Mouse (Mus musculus) liver, postnatal 0 days (tissue): ENCODE results near the gene Bcorl1. TPM values are rescaled to one million over a fixed set of nuclear protein-coding genes. Genes with fewer than 3 reads are reported as not detected.

Experiments used
- ATAC-seq: fragments of 200-750 bp; cut with Nextera tagmentation; 2 replicates; pipeline ENCODE4 v1.8.0; 2017; ENCODE audit warnings: mild to moderate bottlenecking, moderate library complexity
- DNase-seq: peaks from one replicate; pipeline ENCODE4 v3.0.0-alpha.2; 2016
- H3K27ac ChIP-seq: fragments of 300-500 bp; sonication (generic); 2 replicates; pipeline ENCODE4 v1.5.1; 2014; ENCODE audit warnings: antibody characterized with exemption, moderate library complexity, mild to moderate bottlenecking, low read depth
- H3K27me3 ChIP-seq: fragments of 300-500 bp; sonication (generic); 2 replicates; pipeline ENCODE4 v1.6.1; 2014; ENCODE audit warnings: low read length, control low read depth, mixed read lengths; ENCODE audit not compliant: insufficient read depth
- H3K36me3 ChIP-seq: fragments of 300-500 bp; sonication (generic); replicated peaks from 2 replicates; pipeline ENCODE4 v1.6.1; 2014; ENCODE audit warnings: mild to moderate bottlenecking, control low read depth, low read length, moderate library complexity, mixed read lengths; ENCODE audit not compliant: insufficient read depth
- H3K4me1 ChIP-seq: fragments of 300-500 bp; sonication (generic); 2 replicates; pipeline ENCODE4 v1.6.1; 2014; ENCODE audit warnings: antibody characterized with exemption, mild to moderate bottlenecking, control low read depth; ENCODE audit not compliant: insufficient read depth
- H3K4me2 ChIP-seq: fragments of 300-500 bp; sonication (generic); 2 replicates; pipeline ENCODE4 v1.6.1; 2014; ENCODE audit warnings: low read depth, mild to moderate bottlenecking, low read length, moderate library complexity, mixed read lengths
- H3K4me3 ChIP-seq: fragments of 300-500 bp; sonication (generic); 2 replicates; pipeline ENCODE4 v1.5.1; 2014; ENCODE audit warnings: low read depth, low read length
- H3K9ac ChIP-seq: fragments of 300-500 bp; sonication (generic); replicated peaks from 2 replicates; pipeline ENCODE4 v1.6.1; 2014; ENCODE audit warnings: mild to moderate bottlenecking, moderate library complexity
- H3K9me3 ChIP-seq: fragments of 300-500 bp; sonication (generic); 2 replicates; pipeline ENCODE4 v1.6.1; 2016; ENCODE audit warnings: mild to moderate bottlenecking, control low read depth, low read length, mixed read lengths
- CTCF ChIP-seq: sonication (generic); IDR thresholded peaks from 2 replicates; pipeline ENCODE4 v1.5.1; 2016; ENCODE audit warnings: antibody characterized with exemption, low read depth
- EP300 ChIP-seq: IDR thresholded peaks from 2 replicates; pipeline ENCODE4 v1.6.1; 2016; ENCODE audit warnings: antibody characterized with exemption, low read depth, mild to moderate bottlenecking
- WGBS: fragments of 180-500 bp; shearing (Covaris S2); extraction: QIAGEN DNeasy Blood & Tissue Kit; methylation state at CpG from one replicate; pipeline ENCODE4 v1.1.7; 2014; ENCODE audit not compliant: insufficient replicate concordance; 5-methylcytosine and 5-hydroxymethylcytosine counted together
- polyA plus RNA-seq: library from polyadenylated mRNA; unstranded; fragments of >200 nt; fragmentation: Nextera tagmentation; extraction: Ambion mirVana; gene quantifications from 2 replicates; pipeline ENCODE4 v1.2.1, GENCODE M21; 2015

Gene Bcorl1
- polyA plus RNA-seq, 1 experiment from 2014 or later = 1.5 TPM

GRCm38 (mm10) chrX:48409611-48410387 lies 68.6 kb downstream of the Bcorl1 start:
- H3K9me3 ChIP-seq = no peaks in the 10 kb centered on the region
- H3K9ac ChIP-seq = 0 out of 2 replicates have a peak overlapping the region, but pooled peaks have one; percentile 44
- peak overlapping the region; percentile 73 for H3K4me2 ChIP-seq
- peak; percentile 90 for DNase-seq
- WGBS = 16% methylated on average over 32 of the region's 36 CpGs
- TF ChIP-seq EP300 (no peak), CTCF (peak; percentile 92)
- no peaks in the 10 kb centered on the region for H3K4me1 ChIP-seq
- H3K27me3 ChIP-seq = no peaks in the 10 kb centered on the region
- ATAC-seq = peak; percentile 94
- H3K27ac ChIP-seq = no peak overlapping the region
- peak overlapping the region; percentile 56 for H3K4me3 ChIP-seq
- H3K36me3 ChIP-seq = no peaks in the 10 kb centered on the region

DNA sequence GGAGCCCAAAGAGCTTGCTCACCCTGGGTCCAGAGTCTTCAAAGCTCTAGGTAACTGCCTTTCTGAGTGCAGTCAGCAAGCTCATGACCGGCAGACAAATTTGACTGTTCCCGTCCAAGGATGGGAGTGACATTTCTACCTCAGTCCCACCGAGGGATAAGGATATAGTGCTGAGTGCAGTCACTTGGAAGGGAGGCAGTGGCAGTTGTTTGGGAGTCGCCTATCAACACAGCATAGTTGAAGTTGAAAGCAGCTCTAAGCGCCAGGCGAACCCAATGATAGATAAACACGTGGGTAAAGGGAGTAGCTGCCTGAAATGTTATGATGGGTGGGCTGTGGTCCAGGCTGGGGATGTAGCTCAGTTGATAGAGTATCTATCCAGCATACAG lies 69.2 kb downstream of the Bcorl1 start:
- Histone ChIP-seq H3K4me3 (peak overlapping the region; percentile 56), H3K27me3 (no peaks in the 10 kb centered on the region), H3K9me3 (no peaks in the 10 kb centered on the region), H3K4me1 (no peaks in the 10 kb centered on the region), H3K27ac (no peak overlapping the region), H3K4me2 (peak overlapping the region; percentile 73), H3K9ac (no peak overlapping the region), H3K36me3 (no peaks in the 10 kb centered on the region)
- DNase-seq (no peak), ATAC-seq (peak; percentile 18; the same call in 1 of the 2 replicates)
- 19% methylated on average over 7 of the region's 7 CpGs for WGBS
- no peak for TF ChIP-seq EP300
- no peak for TF ChIP-seq CTCF

GRCm38 (mm10) chrX:48412629-48413028 lies 71.5 kb downstream of the Bcorl1 start:
- Histone ChIP-seq H3K27ac (no peak overlapping the region), H3K9ac (no peak overlapping the region), H3K4me2 (no peak overlapping the region), H3K4me1 (no peaks in the 10 kb centered on the region), H3K36me3 (0 out of 2 replicates have a peak, but pooled peaks cover 5% of the 10 kb centered on the region), H3K27me3 (no peaks in the 10 kb centered on the region), H3K4me3 (no peak overlapping the region), H3K9me3 (no peaks in the 10 kb centered on the region)
- no peak for TF ChIP-seq CTCF
- no peak for TF ChIP-seq EP300
- DNase-seq (no peak), ATAC-seq (no peak)
- WGBS = 71% methylated on average over 6 of the region's 6 CpGs

GRCm38 (mm10) chrX:48414291-48414690 lies 73.1 kb downstream of the Bcorl1 start:
- no peak overlapping the region for H3K9ac ChIP-seq
- ATAC-seq (no peak), DNase-seq (no peak)
- no peak overlapping the region for H3K27ac ChIP-seq
- H3K4me2 ChIP-seq = no peak overlapping the region
- TF ChIP-seq CTCF (no peak), EP300 (no peak)
- H3K9me3 ChIP-seq = no peaks in the 10 kb centered on the region
- 0 out of 2 replicates have a peak, but pooled peaks cover 8% of the 10 kb centered on the region for H3K36me3 ChIP-seq
- H3K4me1 ChIP-seq = no peaks in the 10 kb centered on the region
- H3K4me3 ChIP-seq = no peak overlapping the region
- WGBS = 84% methylated on average over 5 of the region's 5 CpGs
- no peaks in the 10 kb centered on the region for H3K27me3 ChIP-seq

DNA sequence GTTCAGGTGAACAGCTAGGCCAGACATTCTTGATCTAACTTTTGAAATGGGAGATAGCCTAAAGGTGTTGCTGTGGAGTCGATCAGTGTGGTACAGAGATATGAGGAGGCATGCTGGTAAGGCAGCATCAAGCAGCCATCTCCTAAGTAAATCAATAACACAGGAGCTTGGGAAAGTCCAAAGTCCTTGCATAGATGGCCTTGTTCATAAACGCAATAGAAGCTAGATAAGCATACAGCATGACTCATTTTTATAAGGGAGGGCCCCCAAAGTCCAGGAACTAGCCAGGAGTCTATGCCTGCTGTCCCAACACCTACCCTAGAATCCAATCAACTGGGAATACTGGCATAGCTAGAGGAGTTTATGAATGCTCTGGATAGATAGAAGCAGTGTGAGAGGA lies 77.3 kb downstream of the Bcorl1 start:
- 72% methylated on average over 2 of the region's 2 CpGs for WGBS
- H3K27ac ChIP-seq = no peak overlapping the region
- no peaks in the 10 kb centered on the region for H3K27me3 ChIP-seq
- ATAC-seq (no peak), DNase-seq (no peak)
- TF ChIP-seq CTCF (no peak), EP300 (no peak)
- no peaks in the 10 kb centered on the region for H3K4me1 ChIP-seq
- H3K4me3 ChIP-seq = no peak overlapping the region
- H3K9ac ChIP-seq = no peak overlapping the region
- peaks cover 12% of the 10 kb centered on the region; the same call in 1 of the 2 replicates for H3K36me3 ChIP-seq
- H3K9me3 ChIP-seq = no peaks in the 10 kb centered on the region
- no peak overlapping the region for H3K4me2 ChIP-seq

GRCm38 (mm10) chrX:48422986-48423385 lies 81.8 kb downstream of the Bcorl1 start:
- Histone ChIP-seq H3K36me3 (peaks cover 7% of the 10 kb centered on the region; the same call in 1 of the 2 replicates), H3K27ac (no peak overlapping the region), H3K9me3 (no peaks in the 10 kb centered on the region), H3K4me3 (no peak overlapping the region), H3K9ac (no peak overlapping the region), H3K27me3 (no peaks in the 10 kb centered on the region), H3K4me2 (no peak overlapping the region), H3K4me1 (peaks cover 2% of the 10 kb centered on the region; the same call in 1 of the 2 replicates)
- peak; percentile 92 for TF ChIP-seq CTCF
- TF ChIP-seq EP300 = no peak
- DNase-seq (peak; percentile 71), ATAC-seq (no peak)
- WGBS = 38% methylated on average over 4 of the region's 4 CpGs
